Mouse (Mus musculus): ENCODE data around the gene Kif20b.

Kif20b gene

DNA sequence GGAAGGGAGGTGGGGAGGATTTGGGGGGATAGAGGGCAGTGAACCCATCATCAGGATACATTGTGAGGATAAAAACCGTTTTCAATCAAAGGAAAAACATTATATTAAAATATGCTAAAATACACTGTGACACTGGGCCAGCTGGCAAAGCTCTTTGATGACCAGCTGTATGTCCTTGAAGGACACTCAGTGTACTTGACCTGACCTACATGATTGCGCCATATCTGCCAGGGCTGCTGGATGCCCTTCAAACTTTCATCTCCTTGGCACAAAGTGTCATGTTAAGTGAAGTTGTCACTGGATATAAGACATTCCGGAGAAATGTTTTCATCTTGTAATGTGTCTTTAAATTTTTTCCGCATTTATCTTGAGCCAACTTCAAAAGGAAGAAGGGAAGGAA, 23.2 kb upstream of the Kif20b start:
- Histone ChIP-seq H3K36me3 (ENCODE audit: control insufficient read depth, insufficient read depth, low read length, poor library complexity, severe bottlenecking) (no peaks in the 10 kb centered on the region), H3K27me3 (ENCODE audit: control insufficient read depth, insufficient read depth, low read length, poor library complexity, severe bottlenecking) (no peaks in the 10 kb centered on the region)
- no peak for DNase-seq (ENCODE audit: low read depth, low spot score)

- H3K36me3 ChIP-seq (ENCODE audit: control insufficient read depth, insufficient read depth, low read length, poor library complexity, severe bottlenecking) = no peaks in the 10 kb centered on the region
- DNase-seq (ENCODE audit: low read depth, low spot score) = no peak
Measured at GRCm38 (mm10) chr19:34901266-34901665, 20.9 kb upstream of the Kif20b start.

DNA sequence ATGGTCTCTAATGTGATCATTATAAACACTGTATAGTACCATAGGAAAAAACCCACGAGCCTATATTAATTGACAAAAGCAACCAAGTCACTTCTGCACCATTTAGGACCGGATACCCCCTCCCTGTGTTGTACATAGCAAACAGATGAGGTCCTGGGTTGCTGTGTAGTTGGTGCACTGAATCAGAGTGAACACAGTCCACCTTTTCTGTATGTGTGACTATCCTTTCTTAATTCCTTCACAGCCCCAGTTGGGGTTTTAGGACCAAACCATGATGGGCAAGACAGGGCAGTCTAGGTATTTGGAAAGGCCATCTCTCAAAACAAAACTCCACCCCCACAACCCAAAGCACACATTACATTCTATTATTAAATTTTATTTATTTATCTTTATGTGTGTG, 20.4 kb upstream of the Kif20b start:
- no peak for DNase-seq (ENCODE audit: low read depth, low spot score)
- no peaks in the 10 kb centered on the region for H3K36me3 ChIP-seq (ENCODE audit: control insufficient read depth, insufficient read depth, low read length, poor library complexity, severe bottlenecking)
- no peaks in the 10 kb centered on the region for H3K27me3 ChIP-seq (ENCODE audit: control insufficient read depth, insufficient read depth, low read length, poor library complexity, severe bottlenecking)

More at GRCm38 (mm10) chr19:34901266-34901665, 20.9 kb upstream of the Kif20b start:
- no peaks in the 10 kb centered on the region for H3K27me3 ChIP-seq (ENCODE audit: control insufficient read depth, insufficient read depth, low read length, poor library complexity, severe bottlenecking)

DNA sequence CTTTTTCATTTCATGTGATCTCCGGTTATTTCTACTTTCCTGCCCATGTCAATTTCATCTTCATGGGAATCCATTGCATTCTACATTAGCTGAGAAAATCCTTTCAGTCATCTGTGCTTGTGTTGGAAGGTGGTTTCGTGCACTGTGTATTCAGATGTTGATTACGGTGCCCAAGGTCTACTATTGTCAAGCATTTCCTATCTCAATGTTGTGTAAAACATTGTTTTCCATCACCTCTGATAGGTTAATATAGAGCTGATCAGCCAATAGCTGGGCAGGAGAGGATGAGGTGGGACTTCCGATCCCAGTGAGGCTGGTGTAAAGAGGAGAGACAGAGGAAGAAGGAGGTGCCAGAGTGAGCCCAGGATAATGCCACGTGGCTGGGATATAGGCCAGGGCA, 18.1 kb upstream of the Kif20b start:
- no peak for DNase-seq (ENCODE audit: low read depth, low spot score)
- H3K36me3 ChIP-seq (ENCODE audit: control insufficient read depth, insufficient read depth, low read length, poor library complexity, severe bottlenecking) = no peaks in the 10 kb centered on the region
- H3K27me3 ChIP-seq (ENCODE audit: control insufficient read depth, insufficient read depth, low read length, poor library complexity, severe bottlenecking) = no peaks in the 10 kb centered on the region

DNA sequence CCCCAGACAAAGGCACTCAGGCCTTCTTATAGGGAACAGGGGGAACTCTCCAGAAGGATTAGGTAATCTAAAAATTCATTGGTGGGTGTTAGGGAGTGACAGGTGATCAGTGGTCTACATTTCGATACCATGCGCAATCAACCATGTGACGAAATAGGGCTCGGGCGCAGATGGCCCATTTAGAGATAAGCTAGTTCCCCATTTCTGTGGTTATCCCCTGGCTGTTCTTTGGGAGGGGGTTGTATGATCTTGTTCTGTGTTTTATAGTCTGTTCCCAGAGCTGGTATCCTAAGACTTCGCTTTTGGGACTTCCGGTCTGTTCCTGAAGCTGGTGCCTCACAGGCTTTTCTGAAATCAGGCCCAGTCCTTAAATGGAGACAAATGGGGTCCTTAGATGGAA, 16.7 kb upstream of the Kif20b start:
- Histone ChIP-seq H3K27me3 (ENCODE audit: control insufficient read depth, insufficient read depth, low read length, poor library complexity, severe bottlenecking) (no peaks in the 10 kb centered on the region), H3K36me3 (ENCODE audit: control insufficient read depth, insufficient read depth, low read length, poor library complexity, severe bottlenecking) (no peaks in the 10 kb centered on the region)
- peak; percentile 63 for DNase-seq (ENCODE audit: low read depth, low spot score)

DNA sequence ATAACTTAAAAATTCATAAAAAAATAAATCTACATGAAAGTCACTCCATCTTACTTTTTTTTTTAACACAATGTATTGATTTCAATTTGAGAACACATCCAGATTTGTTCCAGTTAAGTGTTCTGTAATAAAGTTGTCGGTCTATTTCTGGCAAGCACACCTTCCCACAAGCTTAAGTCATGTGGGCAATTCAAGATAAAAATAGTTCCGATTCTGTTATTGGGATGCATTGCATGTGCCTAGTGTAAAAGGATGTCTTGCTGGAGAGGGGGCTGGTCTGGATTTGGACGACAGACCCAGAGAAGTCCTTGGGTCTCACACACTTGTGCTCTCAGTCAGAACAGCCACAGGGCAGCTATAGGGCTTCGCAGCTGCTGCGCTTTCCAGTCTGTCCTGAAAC, 15.4 kb upstream of the Kif20b start:
- no peak for DNase-seq (ENCODE audit: low read depth, low spot score)
- Histone ChIP-seq H3K27me3 (ENCODE audit: control insufficient read depth, insufficient read depth, low read length, poor library complexity, severe bottlenecking) (no peaks in the 10 kb centered on the region), H3K36me3 (ENCODE audit: control insufficient read depth, insufficient read depth, low read length, poor library complexity, severe bottlenecking) (no peaks in the 10 kb centered on the region)

DNA sequence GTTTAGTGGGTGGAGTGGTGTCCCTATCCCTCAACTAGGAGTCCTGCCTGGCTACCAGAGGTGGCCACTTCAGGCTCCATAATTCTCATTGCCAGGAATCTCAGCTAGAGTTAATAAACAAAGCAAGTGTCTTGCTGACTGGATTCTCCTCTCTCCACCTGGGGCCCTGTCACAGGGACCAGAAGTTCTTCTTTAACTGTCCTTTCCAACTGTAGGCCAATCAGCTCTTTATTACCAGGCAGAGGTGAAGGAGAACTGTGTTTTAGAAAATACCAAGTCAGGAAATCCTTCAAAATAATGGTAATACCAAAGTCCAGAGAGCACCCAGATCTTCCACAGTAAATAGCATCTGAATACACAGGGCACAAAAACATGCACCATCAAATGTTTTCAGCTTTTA, 9.8 kb upstream of the Kif20b start:
- H3K27me3 ChIP-seq (ENCODE audit: control insufficient read depth, insufficient read depth, low read length, poor library complexity, severe bottlenecking) = no peaks in the 10 kb centered on the region
- DNase-seq (ENCODE audit: low read depth, low spot score) = no peak
- no peaks in the 10 kb centered on the region for H3K36me3 ChIP-seq (ENCODE audit: control insufficient read depth, insufficient read depth, low read length, poor library complexity, severe bottlenecking)

- Histone ChIP-seq H3K27me3 (ENCODE audit: control insufficient read depth, insufficient read depth, low read length, poor library complexity, severe bottlenecking) (no peaks in the 10 kb centered on the region), H3K36me3 (ENCODE audit: control insufficient read depth, insufficient read depth, low read length, poor library complexity, severe bottlenecking) (no peaks in the 10 kb centered on the region)
- DNase-seq (ENCODE audit: low read depth, low spot score) = no peak
Measured at GRCm38 (mm10) chr19:34920066-34920465, 2.1 kb upstream of the Kif20b start.

DNA sequence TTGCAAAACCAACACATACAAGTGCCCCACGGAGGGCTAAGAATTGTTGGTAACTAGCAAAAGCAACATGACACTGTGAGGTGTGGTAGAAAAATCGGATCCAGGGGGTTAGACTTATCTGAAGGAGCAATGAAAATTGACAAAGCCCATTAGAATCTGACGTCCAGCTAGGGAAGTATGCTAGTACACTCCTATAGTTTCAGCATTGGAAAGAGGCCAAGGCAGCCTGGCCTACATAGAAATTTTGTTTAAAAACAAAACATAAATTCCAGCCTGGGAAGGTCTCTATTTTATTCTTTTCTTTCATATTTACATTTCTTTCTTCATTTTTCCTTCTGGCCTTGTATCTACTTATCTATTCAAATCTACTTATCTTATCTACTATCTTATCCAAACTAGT, 1.6 kb upstream of the Kif20b start:
- H3K27me3 ChIP-seq (ENCODE audit: control insufficient read depth, insufficient read depth, low read length, poor library complexity, severe bottlenecking) = no peaks in the 10 kb centered on the region
- H3K36me3 ChIP-seq (ENCODE audit: control insufficient read depth, insufficient read depth, low read length, poor library complexity, severe bottlenecking) = no peaks in the 10 kb centered on the region
- no peak for DNase-seq (ENCODE audit: low read depth, low spot score)

GRCm38 (mm10) chr19:34921253-34921651, 909 bp upstream of the Kif20b start:
- DNase-seq (ENCODE audit: low read depth, low spot score) = peak; percentile 52
- no peaks in the 10 kb centered on the region for H3K36me3 ChIP-seq (ENCODE audit: control insufficient read depth, insufficient read depth, low read length, poor library complexity, severe bottlenecking)

GRCm38 (mm10) chr19:34922603-34922963, 422 bp downstream of the Kif20b start:
- DNase-seq (ENCODE audit: low read depth, low spot score) = no peak
- Histone ChIP-seq H3K27me3 (ENCODE audit: control insufficient read depth, insufficient read depth, low read length, poor library complexity, severe bottlenecking) (no peaks in the 10 kb centered on the region), H3K36me3 (ENCODE audit: control insufficient read depth, insufficient read depth, low read length, poor library complexity, severe bottlenecking) (no peaks in the 10 kb centered on the region)

More at GRCm38 (mm10) chr19:34921253-34921651, 909 bp upstream of the Kif20b start:
- H3K27me3 ChIP-seq (ENCODE audit: control insufficient read depth, insufficient read depth, low read length, poor library complexity, severe bottlenecking) = no peaks in the 10 kb centered on the region

- no peaks in the 10 kb centered on the region for H3K27me3 ChIP-seq (ENCODE audit: control insufficient read depth, insufficient read depth, low read length, poor library complexity, severe bottlenecking)
- peaks cover 2% of the 10 kb centered on the region; the same call in 1 of the 2 replicates for H3K36me3 ChIP-seq (ENCODE audit: control insufficient read depth, insufficient read depth, low read length, poor library complexity, severe bottlenecking)
- no peak for DNase-seq (ENCODE audit: low read depth, low spot score)
Measured at GRCm38 (mm10) chr19:34947206-34947605, 25.0 kb downstream of the Kif20b start.

GRCm38 (mm10) chr19:34953842-34954541, 31.8 kb downstream of the Kif20b start:
- no peaks in the 10 kb centered on the region for H3K27me3 ChIP-seq (ENCODE audit: control insufficient read depth, insufficient read depth, low read length, poor library complexity, severe bottlenecking)
- H3K36me3 ChIP-seq (ENCODE audit: control insufficient read depth, insufficient read depth, low read length, poor library complexity, severe bottlenecking) = 0 out of 2 replicates have a peak, but pooled peaks cover 1% of the 10 kb centered on the region
- DNase-seq (ENCODE audit: low read depth, low spot score) = no peak

- H3K36me3 ChIP-seq (ENCODE audit: control insufficient read depth, insufficient read depth, low read length, poor library complexity, severe bottlenecking) = peaks cover 6% of the 10 kb centered on the region; the same call in 1 of the 2 replicates
- no peak for DNase-seq (ENCODE audit: low read depth, low spot score)
- H3K27me3 ChIP-seq (ENCODE audit: control insufficient read depth, insufficient read depth, low read length, poor library complexity, severe bottlenecking) = no peaks in the 10 kb centered on the region
Measured at GRCm38 (mm10) chr19:34959369-34959768, 37.2 kb downstream of the Kif20b start.

DNA sequence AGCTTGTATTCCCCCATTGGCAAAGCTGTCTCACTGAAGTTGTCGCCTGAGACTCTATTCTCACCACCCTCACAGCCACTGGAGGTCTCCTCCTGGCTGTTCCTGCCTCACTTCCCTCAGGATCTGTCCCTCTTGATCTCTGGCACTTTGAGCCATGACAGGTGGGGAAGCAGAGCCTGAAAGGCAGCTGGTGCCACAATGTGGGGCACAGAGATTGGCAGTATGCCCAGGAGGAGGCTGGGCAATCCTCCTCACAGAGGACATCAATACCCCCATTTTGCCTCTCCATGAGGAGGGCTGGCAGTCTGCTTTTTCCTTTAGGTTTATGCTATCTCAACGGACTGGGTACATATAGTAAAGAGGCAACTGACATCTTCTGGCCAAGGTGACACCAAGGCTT, 62.6 kb downstream of the Kif20b start:
- H3K27me3 ChIP-seq (ENCODE audit: control insufficient read depth, insufficient read depth, low read length, poor library complexity, severe bottlenecking) = no peaks in the 10 kb centered on the region
- DNase-seq (ENCODE audit: low read depth, low spot score) = no peak
- H3K36me3 ChIP-seq (ENCODE audit: control insufficient read depth, insufficient read depth, low read length, poor library complexity, severe bottlenecking) = no peaks in the 10 kb centered on the region

GRCm38 (mm10) chr19:34990443-34990842, 68.3 kb downstream of the Kif20b start:
- no peak for DNase-seq (ENCODE audit: low read depth, low spot score)
- Histone ChIP-seq H3K36me3 (ENCODE audit: control insufficient read depth, insufficient read depth, low read length, poor library complexity, severe bottlenecking) (no peaks in the 10 kb centered on the region), H3K27me3 (ENCODE audit: control insufficient read depth, insufficient read depth, low read length, poor library complexity, severe bottlenecking) (no peaks in the 10 kb centered on the region)
